Mouse (Mus musculus) limb, embryonic 11.5 days (tissue): ENCODE data around the gene Focad. TPM values are rescaled to one million over a fixed set of nuclear protein-coding genes. Genes with fewer than 3 reads are reported as not detected.

Experiments used
- ATAC-seq: fragments of 200-750 bp; cut with Nextera tagmentation; 2 replicates; pipeline ENCODE4 v1.8.0; 2017; ENCODE audit warnings: low read depth; ENCODE audit not compliant: insufficient number of reproducible peaks, low FRiP score, low TSS enrichment
- DNase-seq: peaks from one replicate; pipeline ENCODE4 v3.0.0-alpha.2; 2015; ENCODE audit warnings: low spot score
- H3K27ac ChIP-seq: fragments of 300-500 bp; sonication (generic); replicated peaks from 2 replicates; pipeline ENCODE4 v1.5.1; 2014; ENCODE audit warnings: low read depth, mild to moderate bottlenecking, low read length
- H3K27me3 ChIP-seq: fragments of 300-500 bp; sonication (generic); 2 replicates; pipeline ENCODE4 v1.6.1; 2014; ENCODE audit warnings: mild to moderate bottlenecking, low read length, mixed read lengths; ENCODE audit not compliant: control insufficient read depth, insufficient read depth
- H3K36me3 ChIP-seq: fragments of 300-500 bp; sonication (generic); 2 replicates; pipeline ENCODE4 v1.6.1; 2014; ENCODE audit warnings: mild to moderate bottlenecking, low read length, moderate library complexity, mixed read lengths; ENCODE audit not compliant: control insufficient read depth, insufficient read depth
- H3K4me1 ChIP-seq: fragments of 300-500 bp; sonication (generic); 2 replicates; pipeline ENCODE4 v1.6.1; 2014; ENCODE audit warnings: low read length, mixed read lengths; ENCODE audit not compliant: control insufficient read depth, insufficient read depth
- H3K4me2 ChIP-seq: fragments of 300-500 bp; sonication (generic); 2 replicates; pipeline ENCODE4 v1.6.1; 2014; ENCODE audit warnings: low read depth, mild to moderate bottlenecking, moderate library complexity; ENCODE audit not compliant: severe bottlenecking
- H3K4me3 ChIP-seq: fragments of 300-500 bp; sonication (generic); 2 replicates; pipeline ENCODE4 v1.5.1; 2014; ENCODE audit warnings: low read depth, low read length
- H3K9ac ChIP-seq: fragments of 300-500 bp; sonication (generic); 2 replicates; pipeline ENCODE4 v1.6.1; 2014; ENCODE audit warnings: mild to moderate bottlenecking, low read length
- H3K9me3 ChIP-seq: fragments of 300-500 bp; sonication (generic); 2 replicates; pipeline ENCODE4 v1.6.1; 2016; ENCODE audit warnings: low read length; ENCODE audit not compliant: control insufficient read depth
- WGBS: fragments of 180-500 bp; shearing (Covaris S2); extraction: QIAGEN DNeasy Blood & Tissue Kit; methylation state at CpG from one replicate; pipeline ENCODE4 v1.1.7; 2014; 5-methylcytosine and 5-hydroxymethylcytosine counted together
- polyA plus RNA-seq: library from polyadenylated mRNA; unstranded; fragments of >200 nt; fragmentation: Nextera tagmentation; extraction: Ambion mirVana; gene quantifications from 2 replicates; pipeline ENCODE4 v1.2.1, GENCODE M21; 2014

The Focad gene
- polyA plus RNA-seq, 1 experiment from 2014 or later, result 13.9 TPM

GRCm38 (mm10) chr4:88211200-88211885 lies 116.9 kb downstream of the Focad start:
- H3K27ac ChIP-seq, result no peak overlapping the region
- no peaks in the 10 kb centered on the region for H3K36me3 ChIP-seq
- no peak overlapping the region for H3K4me2 ChIP-seq
- H3K9ac ChIP-seq, result no peak overlapping the region
- no peak for DNase-seq
- no peaks in the 10 kb centered on the region for H3K4me1 ChIP-seq
- H3K4me3 ChIP-seq, result no peak overlapping the region
- no peaks in the 10 kb centered on the region for H3K27me3 ChIP-seq
- no peak for ATAC-seq
- WGBS, result 82% methylated on average over 2 of the region's 2 CpGs
- H3K9me3 ChIP-seq, result no peaks in the 10 kb centered on the region

- 94% methylated on average over 3 of the region's 3 CpGs for WGBS
- no peaks in the 10 kb centered on the region for H3K4me1 ChIP-seq
- no peaks in the 10 kb centered on the region for H3K27me3 ChIP-seq
- H3K4me2 ChIP-seq, result no peak overlapping the region
- H3K27ac ChIP-seq, result no peak overlapping the region
- ATAC-seq, result no peak
- H3K36me3 ChIP-seq, result no peaks in the 10 kb centered on the region
- no peaks in the 10 kb centered on the region for H3K9me3 ChIP-seq
- no peak overlapping the region for H3K4me3 ChIP-seq
- DNase-seq, result no peak
- H3K9ac ChIP-seq, result no peak overlapping the region
Observed at GRCm38 (mm10) chr4:88213895-88214294, 119.5 kb downstream of the Focad start.

DNA sequence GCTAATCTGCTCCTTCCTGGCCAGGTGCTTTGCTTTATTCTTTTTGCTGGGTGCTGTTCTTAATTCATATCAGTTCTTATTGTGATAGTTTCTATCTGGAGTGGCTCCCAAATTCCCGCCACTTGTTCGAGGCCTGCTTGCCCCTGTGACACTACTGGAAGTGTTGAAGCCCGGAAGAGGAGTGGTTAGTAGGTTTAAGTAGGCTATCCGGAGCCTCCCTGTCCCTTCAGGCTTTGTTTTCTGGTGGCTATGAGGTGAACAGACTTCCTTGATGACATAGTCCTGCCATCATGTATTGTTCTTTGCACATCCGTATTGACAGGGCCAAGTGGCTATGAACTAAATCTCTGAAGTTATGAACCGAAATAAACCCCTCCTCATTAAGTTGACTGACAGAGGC lies 123.9 kb downstream of the Focad start:
- DNase-seq (no peak), ATAC-seq (no peak)
- no peak overlapping the region for H3K4me2 ChIP-seq
- H3K9ac ChIP-seq, result no peak overlapping the region
- no peak overlapping the region for H3K4me3 ChIP-seq
- H3K4me1 ChIP-seq, result no peaks in the 10 kb centered on the region
- no peaks in the 10 kb centered on the region for H3K9me3 ChIP-seq
- no peaks in the 10 kb centered on the region for H3K27me3 ChIP-seq
- no peak overlapping the region for H3K27ac ChIP-seq
- WGBS, result 89% methylated on average over 6 of the region's 6 CpGs
- no peaks in the 10 kb centered on the region for H3K36me3 ChIP-seq

- no peaks in the 10 kb centered on the region for H3K9me3 ChIP-seq
- H3K4me1 ChIP-seq, result no peaks in the 10 kb centered on the region
- H3K36me3 ChIP-seq, result no peaks in the 10 kb centered on the region
- 89% methylated on average over 2 of the region's 2 CpGs for WGBS
- no peak overlapping the region for H3K27ac ChIP-seq
- ATAC-seq (no peak), DNase-seq (no peak)
- H3K27me3 ChIP-seq, result no peaks in the 10 kb centered on the region
- no peak overlapping the region for H3K4me2 ChIP-seq
- no peak overlapping the region for H3K4me3 ChIP-seq
- H3K9ac ChIP-seq, result no peak overlapping the region
Observed at GRCm38 (mm10) chr4:88218797-88219196, 124.4 kb downstream of the Focad start.

GRCm38 (mm10) chr4:88231375-88231774 lies 136.9 kb downstream of the Focad start:
- no peaks in the 10 kb centered on the region for H3K36me3 ChIP-seq
- no peaks in the 10 kb centered on the region for H3K4me1 ChIP-seq
- H3K27me3 ChIP-seq, result no peaks in the 10 kb centered on the region
- H3K9me3 ChIP-seq, result no peaks in the 10 kb centered on the region
- H3K27ac ChIP-seq, result no peak overlapping the region
- H3K4me3 ChIP-seq, result no peak overlapping the region
- no peak for DNase-seq
- ATAC-seq, result no peak
- H3K9ac ChIP-seq, result no peak overlapping the region
- H3K4me2 ChIP-seq, result no peak overlapping the region
- 81% methylated on average over 3 of the region's 3 CpGs for WGBS

DNA sequence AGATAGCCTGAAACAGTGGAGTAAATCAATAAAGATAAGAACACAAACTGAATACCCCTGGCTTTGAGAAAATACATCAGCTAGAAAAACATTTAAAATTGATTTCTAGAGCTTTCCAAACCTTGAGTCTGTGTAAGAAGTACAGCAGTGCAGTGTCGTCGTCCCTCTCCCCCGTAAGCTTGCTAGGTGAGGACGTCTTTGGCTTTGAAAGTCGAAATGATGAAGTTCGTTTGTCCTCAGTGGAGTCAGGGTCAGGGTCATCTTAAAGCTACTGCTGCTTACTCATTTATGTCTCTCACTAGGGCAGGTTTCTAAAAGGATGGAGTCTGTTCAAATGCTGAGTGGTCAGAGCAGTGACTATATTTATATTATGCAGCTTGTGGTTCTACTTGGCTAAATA lies 141.5 kb downstream of the Focad start:
- 53% methylated on average over 6 of the region's 6 CpGs for WGBS
- Histone ChIP-seq H3K27me3 (no peaks in the 10 kb centered on the region), H3K36me3 (no peaks in the 10 kb centered on the region), H3K27ac (no peak overlapping the region), H3K9ac (no peak overlapping the region), H3K4me3 (no peak overlapping the region), H3K9me3 (no peaks in the 10 kb centered on the region), H3K4me2 (no peak overlapping the region), H3K4me1 (peaks cover 5% of the 10 kb centered on the region)
- ATAC-seq (no peak), DNase-seq (no peak)

DNA sequence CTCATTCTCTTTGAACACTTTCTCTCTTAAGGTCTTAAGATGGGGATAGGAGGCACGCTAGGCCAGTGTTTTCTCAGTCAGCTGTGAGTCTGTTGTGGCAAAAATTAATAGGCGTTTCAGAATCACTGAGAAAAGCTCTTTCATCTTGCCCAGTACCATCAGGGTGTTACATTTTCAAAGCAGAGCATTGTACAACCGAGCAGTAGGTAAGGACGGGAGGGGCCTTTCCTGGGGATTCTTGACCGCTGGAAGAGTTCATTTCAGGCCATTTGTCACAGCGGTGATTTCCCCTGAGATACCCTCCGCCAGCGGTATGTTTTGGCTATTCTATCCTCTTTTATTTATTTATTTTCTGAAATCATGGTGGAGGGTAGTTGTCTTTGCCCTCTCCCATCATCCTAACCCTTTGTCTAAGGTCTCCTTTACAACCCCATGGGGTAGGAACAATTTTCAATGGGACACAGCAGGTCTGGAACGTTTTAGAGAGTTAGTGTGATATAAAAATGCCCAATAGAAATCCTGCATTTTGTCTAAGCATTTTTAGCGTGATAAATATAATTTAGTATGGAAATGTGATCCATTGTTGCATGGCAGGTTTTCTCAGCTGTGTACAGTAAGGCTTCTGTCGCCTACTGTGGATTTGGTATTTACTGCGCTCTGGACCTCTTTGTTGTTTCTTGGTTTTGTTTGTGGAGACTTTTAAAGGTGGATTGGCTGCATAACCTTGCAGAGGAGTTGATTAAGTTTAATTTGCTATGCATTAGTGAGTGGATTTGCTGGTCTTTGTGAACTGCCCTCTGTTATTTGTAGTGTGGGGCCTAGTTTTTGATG lies 142.7 kb downstream of the Focad start:
- Histone ChIP-seq H3K27me3 (no peaks in the 10 kb centered on the region), H3K9me3 (no peaks in the 10 kb centered on the region), H3K4me3 (no peak overlapping the region), H3K4me1 (peaks cover 5% of the 10 kb centered on the region), H3K4me2 (no peak overlapping the region), H3K27ac (no peak overlapping the region), H3K9ac (no peak overlapping the region), H3K36me3 (no peaks in the 10 kb centered on the region)
- no peak for DNase-seq
- 67% methylated on average over 12 of the region's 12 CpGs for WGBS
- no peak for ATAC-seq

DNA sequence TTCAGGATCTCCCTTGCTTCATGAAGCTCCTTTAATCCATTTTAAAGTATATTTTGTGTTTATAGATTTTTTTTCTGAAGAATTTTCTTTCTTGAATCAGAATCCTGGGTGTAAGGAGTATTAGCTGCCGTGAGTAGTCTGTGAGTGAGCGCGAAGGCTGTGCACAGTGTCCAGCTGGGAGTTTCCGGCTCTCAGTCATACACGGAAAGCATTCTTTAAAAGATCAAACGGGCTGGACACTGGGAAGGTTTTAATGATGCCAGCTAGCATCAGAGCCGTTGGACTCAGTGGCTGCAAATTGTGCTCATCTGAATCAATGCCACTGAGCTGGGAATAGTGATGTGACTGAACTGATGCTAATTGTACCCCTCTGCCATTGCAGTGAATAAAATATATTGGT lies 143.9 kb downstream of the Focad start:
- DNase-seq, result peak; percentile 26
- H3K27ac ChIP-seq, result no peak overlapping the region

More for the DNA sequence above, 143.9 kb downstream of the Focad start:
- peaks cover 5% of the 10 kb centered on the region for H3K4me1 ChIP-seq
- ATAC-seq, result no peak
- 38% methylated on average over 7 of the region's 7 CpGs for WGBS
- H3K36me3 ChIP-seq, result no peaks in the 10 kb centered on the region
- no peak overlapping the region for H3K9ac ChIP-seq
- H3K9me3 ChIP-seq, result no peaks in the 10 kb centered on the region
- H3K27me3 ChIP-seq, result no peaks in the 10 kb centered on the region
- no peak overlapping the region for H3K4me3 ChIP-seq
- no peak overlapping the region for H3K4me2 ChIP-seq
